Mouse (Mus musculus) embryonic facial prominence, embryonic 15.5 days (tissue): ENCODE data around the gene Zswim3. TPM values are rescaled to one million over a fixed set of nuclear protein-coding genes. Genes with fewer than 3 reads are reported as not detected.
A peak's percentile ranks its signal among the peaks of the same experiment; 100 is the strongest.
"Not testable (repeated sequence)": the region's sequence is repeated elsewhere in the genome, so short reads cannot be mapped to it uniquely, and the experiment has no call there.

Experiments used
- ATAC-seq: fragments of 200-750 bp; cut with Nextera tagmentation; 2 replicates; pipeline ENCODE4 v1.8.0; 2017; ENCODE audit warnings: low read depth, moderate TSS enrichment; ENCODE audit not compliant: insufficient number of reproducible peaks, low FRiP score, low TSS enrichment
- H3K27ac ChIP-seq: fragments of 300-500 bp; sonication (generic); replicated peaks from 2 replicates; pipeline ENCODE4 v1.5.1; 2015; ENCODE audit warnings: mild to moderate bottlenecking, inconsistent platforms
- H3K27me3 ChIP-seq: fragments of 300-500 bp; sonication (generic); 2 replicates; pipeline ENCODE4 v1.6.1; 2015; ENCODE audit warnings: inconsistent platforms
- H3K36me3 ChIP-seq: fragments of 300-500 bp; sonication (generic); 2 replicates; pipeline ENCODE4 v1.6.1; 2015; ENCODE audit warnings: mild to moderate bottlenecking, inconsistent platforms
- H3K4me1 ChIP-seq: fragments of 300-500 bp; sonication (generic); 2 replicates; pipeline ENCODE4 v1.6.1; 2015; ENCODE audit warnings: inconsistent platforms
- H3K4me2 ChIP-seq: fragments of 300-500 bp; sonication (generic); replicated peaks from 2 replicates; pipeline ENCODE4 v1.6.1; 2015; ENCODE audit warnings: mild to moderate bottlenecking, inconsistent platforms
- H3K4me3 ChIP-seq: fragments of 300-500 bp; sonication (generic); replicated peaks from 2 replicates; pipeline ENCODE4 v1.5.1; 2015; ENCODE audit warnings: mild to moderate bottlenecking, inconsistent platforms
- H3K9ac ChIP-seq: fragments of 300-500 bp; sonication (generic); 2 replicates; pipeline ENCODE4 v1.6.1; 2015; ENCODE audit warnings: inconsistent platforms
- H3K9me3 ChIP-seq: fragments of 300-500 bp; sonication (generic); replicated peaks from 2 replicates; pipeline ENCODE4 v1.6.1; 2016; ENCODE audit warnings: inconsistent platforms
- whole genome bisulfite sequencing: fragments of 180-500 bp; shearing (Covaris S2); methylation state at CpG from one replicate; pipeline ENCODE4 v1.1.7; 2015; 5-methylcytosine and 5-hydroxymethylcytosine counted together
- polyA plus RNA-seq: library from polyadenylated mRNA; unstranded; fragments of >200 nt; fragmentation: Nextera tagmentation; extraction: Ambion mirVana; gene quantifications from 2 replicates; pipeline ENCODE4 v1.2.1, GENCODE M21; 2015

Gene Zswim3
- polyA plus RNA-seq, 1 experiment from 2014 or later = 7.6 TPM

- Histone ChIP-seq H3K4me1 (peaks cover 8% of the 10 kb centered on the region; the same call in 1 of the 2 replicates), H3K9me3 (no peaks in the 10 kb centered on the region), H3K4me2 (no peak overlapping the region), H3K36me3 (peaks cover 69% of the 10 kb centered on the region), H3K4me3 (no peak overlapping the region), H3K9ac (no peak overlapping the region), H3K27me3 (no peaks in the 10 kb centered on the region), H3K27ac (no peak overlapping the region)
- WGBS = 80% methylated on average over 3 of the region's 3 CpGs
- ATAC-seq = no peak
Observed at GRCm38 (mm10) chr2:164793236-164793635, 11.7 kb upstream of the Zswim3 start.

GRCm38 (mm10) chr2:164793772-164794171 lies 11.1 kb upstream of the Zswim3 start:
- peaks cover 73% of the 10 kb centered on the region for H3K36me3 ChIP-seq
- H3K27ac ChIP-seq = no peak overlapping the region
- H3K9me3 ChIP-seq = no peaks in the 10 kb centered on the region
- H3K27me3 ChIP-seq = no peaks in the 10 kb centered on the region
- H3K4me1 ChIP-seq = peaks cover 3% of the 10 kb centered on the region; the same call in 1 of the 2 replicates
- WGBS = 81% methylated on average over 2 of the region's 2 CpGs
- no peak overlapping the region for H3K4me3 ChIP-seq
- no peak overlapping the region for H3K9ac ChIP-seq
- H3K4me2 ChIP-seq = no peak overlapping the region
- ATAC-seq = no peak

- 30% methylated on average over 5 of the region's 5 CpGs for WGBS
- Histone ChIP-seq H3K9ac (no peak overlapping the region), H3K27ac (no peak overlapping the region), H3K4me1 (no peaks in the 10 kb centered on the region), H3K4me2 (no peak overlapping the region), H3K36me3 (peaks cover 76% of the 10 kb centered on the region), H3K9me3 (no peaks in the 10 kb centered on the region), H3K4me3 (no peak overlapping the region), H3K27me3 (no peaks in the 10 kb centered on the region)
- 0 out of 2 replicates have a peak, but pooled peaks have one; percentile 45 for ATAC-seq
Observed at GRCm38 (mm10) chr2:164794293-164794692, 10.6 kb upstream of the Zswim3 start.

- no peaks in the 10 kb centered on the region for H3K27me3 ChIP-seq
- WGBS = 72% methylated on average over 4 of the region's 4 CpGs
Observed at GRCm38 (mm10) chr2:164795868-164796267, 9.0 kb upstream of the Zswim3 start.

GRCm38 (mm10) chr2:164798554-164798953 lies 6.3 kb upstream of the Zswim3 start:
- H3K36me3 ChIP-seq = peaks cover 74% of the 10 kb centered on the region
- not testable (repeated sequence) for H3K9me3 ChIP-seq, H3K27ac ChIP-seq, H3K4me3 ChIP-seq, H3K4me1 ChIP-seq, H3K9ac ChIP-seq, H3K4me2 ChIP-seq, H3K27me3 ChIP-seq, ATAC-seq
- WGBS = 76% methylated on average over 6 of the region's 6 CpGs

More at GRCm38 (mm10) chr2:164795868-164796267, 9.0 kb upstream of the Zswim3 start:
- no peak for ATAC-seq
- H3K4me1 ChIP-seq = no peaks in the 10 kb centered on the region
- H3K9me3 ChIP-seq = no peaks in the 10 kb centered on the region
- H3K4me3 ChIP-seq = no peak overlapping the region
- no peak overlapping the region for H3K4me2 ChIP-seq
- no peak overlapping the region for H3K27ac ChIP-seq
- H3K9ac ChIP-seq = no peak overlapping the region
- H3K36me3 ChIP-seq = peaks cover 82% of the 10 kb centered on the region

GRCm38 (mm10) chr2:164800252-164801004 lies 4.5 kb upstream of the Zswim3 start:
- no peak overlapping the region for H3K27ac ChIP-seq
- H3K9ac ChIP-seq = no peak overlapping the region
- H3K4me1 ChIP-seq = peaks cover 18% of the 10 kb centered on the region
- no peaks in the 10 kb centered on the region for H3K27me3 ChIP-seq
- WGBS = 88% methylated on average over 13 of the region's 13 CpGs
- no peaks in the 10 kb centered on the region for H3K9me3 ChIP-seq
- ATAC-seq = no peak
- no peak overlapping the region for H3K4me2 ChIP-seq
- H3K4me3 ChIP-seq = no peak overlapping the region
- peaks cover 61% of the 10 kb centered on the region for H3K36me3 ChIP-seq

- no peak for ATAC-seq
- no peak overlapping the region for H3K27ac ChIP-seq
- peak overlapping the region; percentile 21; the same call in 1 of the 2 replicates for H3K9ac ChIP-seq
- H3K4me1 ChIP-seq = peaks cover 30% of the 10 kb centered on the region
- 86% methylated on average over 16 of the region's 16 CpGs for WGBS
- H3K4me3 ChIP-seq = peak overlapping the region; percentile 92
- peak overlapping the region; percentile 63 for H3K4me2 ChIP-seq
- no peaks in the 10 kb centered on the region for H3K27me3 ChIP-seq
- H3K9me3 ChIP-seq = no peaks in the 10 kb centered on the region
- H3K36me3 ChIP-seq = peaks cover 39% of the 10 kb centered on the region
Observed at GRCm38 (mm10) chr2:164803201-164803920, 1.5 kb upstream of the Zswim3 start.

DNA sequence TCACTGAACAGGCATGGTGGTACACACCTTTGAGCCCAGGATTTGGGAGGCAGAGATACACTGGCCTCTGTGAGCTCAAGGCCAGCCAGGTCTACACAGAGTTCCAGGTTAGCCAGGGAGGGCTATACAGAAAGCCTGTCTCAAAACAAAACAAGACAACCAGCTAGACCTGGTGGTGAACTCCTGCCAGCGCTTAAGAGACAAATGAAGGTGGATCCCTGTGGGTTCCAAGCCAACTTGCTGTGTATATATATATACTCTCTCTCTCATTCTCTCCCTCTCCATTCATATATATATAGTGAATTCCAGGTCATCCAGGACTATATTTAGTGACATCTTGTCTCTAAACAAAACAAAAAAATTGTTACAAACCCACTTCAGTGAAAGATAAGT lies 981 bp upstream of the Zswim3 start:
- Histone ChIP-seq H3K4me2 (peak overlapping the region; percentile 63), H3K9me3 (no peaks in the 10 kb centered on the region), H3K4me1 (peaks cover 30% of the 10 kb centered on the region), H3K36me3 (peaks cover 39% of the 10 kb centered on the region), H3K27ac (peak overlapping the region; percentile 89; the same call in 1 of the 2 replicates), H3K9ac (peak overlapping the region; percentile 83), H3K4me3 (peak overlapping the region; percentile 92), H3K27me3 (no peaks in the 10 kb centered on the region)
- no peak for ATAC-seq
- WGBS = 77% methylated on average over 1 of the region's 1 CpGs

DNA sequence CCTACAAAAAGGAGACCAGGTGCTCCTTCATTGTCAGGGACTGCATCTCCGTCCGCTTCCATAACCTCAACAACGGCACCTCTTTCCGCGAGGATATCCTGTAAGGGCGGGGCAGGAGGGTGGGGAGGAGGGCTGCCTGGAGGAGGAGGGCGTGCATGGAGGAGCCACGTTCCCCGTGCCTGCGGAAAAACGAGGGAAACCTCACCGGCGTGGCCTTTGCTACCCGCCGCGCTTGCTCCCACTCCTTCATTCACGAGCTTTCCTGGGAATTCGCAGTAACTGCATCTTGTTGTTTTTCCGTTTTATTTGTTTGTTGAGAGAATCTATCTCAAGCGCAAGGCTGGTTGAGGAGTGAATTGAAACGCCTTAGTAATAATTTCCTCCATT lies 427 bp downstream of the Zswim3 start:
- Histone ChIP-seq H3K4me1 (peaks cover 30% of the 10 kb centered on the region), H3K27ac (peak overlapping the region; percentile 86), H3K36me3 (peaks cover 28% of the 10 kb centered on the region), H3K4me3 (peak overlapping the region; percentile 92), H3K9me3 (no peaks in the 10 kb centered on the region), H3K4me2 (peak overlapping the region; percentile 82), H3K27me3 (no peaks in the 10 kb centered on the region), H3K9ac (peak overlapping the region; percentile 71)
- peak; percentile 45 for ATAC-seq
- 2% methylated on average over 21 of the region's 21 CpGs for WGBS

DNA sequence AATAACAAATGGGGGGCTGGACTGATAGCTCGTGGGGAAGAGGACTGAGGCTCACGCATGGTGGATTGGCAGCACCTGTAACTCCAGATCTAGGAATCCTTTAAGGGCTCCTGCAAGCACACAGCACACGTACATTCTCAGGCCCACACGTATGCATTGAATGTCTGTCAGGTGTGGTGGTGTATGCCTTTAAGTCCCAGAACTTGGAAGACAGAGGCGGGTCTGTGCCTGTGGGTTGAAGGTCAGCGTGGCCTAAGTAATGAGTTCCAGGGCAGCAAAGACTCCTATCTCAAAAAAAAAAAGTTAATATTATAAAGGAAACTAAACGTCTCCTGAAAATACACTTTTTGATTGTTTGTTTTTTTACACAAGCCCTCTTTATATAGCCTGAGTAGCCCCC lies 1.7 kb downstream of the Zswim3 start:
- Histone ChIP-seq H3K9ac (no peak overlapping the region), H3K4me1 (peaks cover 30% of the 10 kb centered on the region), H3K27ac (no peak overlapping the region), H3K4me3 (no peak overlapping the region), H3K9me3 (no peaks in the 10 kb centered on the region), H3K36me3 (peaks cover 16% of the 10 kb centered on the region), H3K27me3 (no peaks in the 10 kb centered on the region), H3K4me2 (no peak overlapping the region)
- 59% methylated on average over 7 of the region's 7 CpGs for WGBS
- ATAC-seq = no peak

DNA sequence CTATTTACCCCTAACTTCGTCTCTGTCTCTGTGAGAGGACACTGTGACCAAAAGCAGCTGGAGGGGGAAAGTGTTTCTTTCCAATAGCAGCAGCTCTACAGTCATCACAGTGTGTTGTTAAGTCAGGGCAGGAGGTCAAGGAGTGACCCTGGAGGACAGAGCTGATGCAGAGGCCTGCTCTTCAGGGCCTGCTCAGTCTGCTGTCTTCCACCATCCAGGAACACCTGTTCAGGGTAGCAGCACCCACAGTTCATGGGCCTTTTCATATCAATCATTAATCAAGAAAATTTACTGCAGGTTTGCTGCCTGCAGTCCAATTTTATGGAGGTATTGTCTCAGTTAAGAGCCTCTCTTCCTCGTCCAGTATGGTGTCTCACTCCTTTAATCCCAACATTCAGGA lies 8.7 kb downstream of the Zswim3 start:
- Histone ChIP-seq H3K27me3 (no peaks in the 10 kb centered on the region), H3K27ac (no peak overlapping the region), H3K4me3 (no peak overlapping the region), H3K4me2 (no peak overlapping the region), H3K36me3 (0 out of 2 replicates have a peak, but pooled peaks cover 6% of the 10 kb centered on the region), H3K4me1 (0 out of 2 replicates have a peak, but pooled peaks cover 9% of the 10 kb centered on the region), H3K9me3 (no peaks in the 10 kb centered on the region), H3K9ac (no peak overlapping the region)
- WGBS = 58% methylated on average over 2 of the region's 2 CpGs
- ATAC-seq = no peak
